Mouse (Mus musculus): ENCODE results near the gene B2m. TPM values are rescaled to one million over a fixed set of nuclear protein-coding genes. Genes with fewer than 3 reads are reported as not detected.
"Not testable (repeated sequence)": the region's sequence is repeated elsewhere in the genome, so short reads cannot be mapped to it uniquely, and the experiment has no call there.

B2m gene
- 426 and 495 TPM in 2 replicates for polyA plus RNA-seq (2015; fragmentation: Nextera tagmentation; extraction: Ambion mirVana)

- Histone ChIP-seq H3K27me3 (ENCODE audit: control insufficient read depth, insufficient read depth, low read depth, low read length) (no peaks in the 10 kb centered on the region), H3K4me1 (ENCODE audit: control insufficient read depth, low read depth, low read length) (peaks cover 28% of the 10 kb centered on the region), H3K4me2 (ENCODE audit: low read depth, low read length) (peak within 1 kb of the TSS; percentile 83), H3K9me3 (replicated peaks; ENCODE audit: control insufficient read depth, low read length) (no peaks in the 10 kb centered on the region), H3K9ac (ENCODE audit: low read depth, low read length) (peak within 1 kb of the TSS; percentile 80), H3K4me3 (ENCODE audit: low read depth, low read length) (peak within 1 kb of the TSS; percentile 75), H3K27ac (ENCODE audit: low read length) (peak within 1 kb of the TSS; percentile 80), H3K36me3 (ENCODE audit: control insufficient read depth, insufficient read depth) (peaks cover 7% of the 10 kb centered on the region)
- ATAC-seq (ENCODE audit: low read depth): peak; percentile 94
- under 1% methylated on average over 40 of the region's 40 CpGs for WGBS (ENCODE audit: insufficient replicate concordance)
These were observed at the start of gene B2m for GRCm38 (mm10) chr2:122147508-122148241. TSS of gene B2m (plus strand) at chr2:122147686.

- not testable (repeated sequence) for H3K27ac ChIP-seq (ENCODE audit: low read length); H3K9ac ChIP-seq (ENCODE audit: low read depth, low read length); H3K36me3 ChIP-seq (ENCODE audit: control insufficient read depth, insufficient read depth); H3K27me3 ChIP-seq (ENCODE audit: control insufficient read depth, insufficient read depth, low read depth, low read length); H3K4me1 ChIP-seq (ENCODE audit: control insufficient read depth, low read depth, low read length); H3K4me2 ChIP-seq (ENCODE audit: low read depth, low read length); H3K9me3 ChIP-seq (replicated peaks; ENCODE audit: control insufficient read depth, low read length); H3K4me3 ChIP-seq (ENCODE audit: low read depth, low read length)
- 0 out of 2 replicates have a peak, but pooled peaks have one; percentile 48 for ATAC-seq (ENCODE audit: low read depth)
- WGBS (ENCODE audit: insufficient replicate concordance): 70% methylated on average over 5 of the region's 5 CpGs
These were observed 49.8 kb upstream of the B2m start for GRCm38 (mm10) chr2:122097686-122098085.

- Histone ChIP-seq H3K4me2 (ENCODE audit: low read depth, low read length) (no peak overlapping the region), H3K27ac (ENCODE audit: low read length) (no peak overlapping the region), H3K9ac (ENCODE audit: low read depth, low read length) (no peak overlapping the region), H3K4me1 (ENCODE audit: control insufficient read depth, low read depth, low read length) (no peaks in the 10 kb centered on the region), H3K4me3 (ENCODE audit: low read depth, low read length) (no peak overlapping the region), H3K36me3 (ENCODE audit: control insufficient read depth, insufficient read depth) (no peaks in the 10 kb centered on the region; the same call in none of the 2 replicates), H3K9me3 (replicated peaks; ENCODE audit: control insufficient read depth, low read length) (no peaks in the 10 kb centered on the region), H3K27me3 (ENCODE audit: control insufficient read depth, insufficient read depth, low read depth, low read length) (no peaks in the 10 kb centered on the region)
- 0 out of 2 replicates have a peak, but pooled peaks have one; percentile 41 for ATAC-seq (ENCODE audit: low read depth)
These were observed 45.4 kb upstream of the B2m start for GRCm38 (mm10) chr2:122102070-122102469.

GRCm38 (mm10) chr2:122108101-122108500, 39.4 kb upstream of the B2m start:
- Histone ChIP-seq H3K9me3 (replicated peaks; ENCODE audit: control insufficient read depth, low read length) (no peaks in the 10 kb centered on the region), H3K27me3 (ENCODE audit: control insufficient read depth, insufficient read depth, low read depth, low read length) (no peaks in the 10 kb centered on the region), H3K4me1 (ENCODE audit: control insufficient read depth, low read depth, low read length) (no peaks in the 10 kb centered on the region), H3K36me3 (ENCODE audit: control insufficient read depth, insufficient read depth) (peaks cover 9% of the 10 kb centered on the region), H3K27ac (ENCODE audit: low read length) (no peak overlapping the region), H3K9ac (ENCODE audit: low read depth, low read length) (no peak overlapping the region), H3K4me2 (ENCODE audit: low read depth, low read length) (no peak overlapping the region), H3K4me3 (ENCODE audit: low read depth, low read length) (no peak overlapping the region)
- 76% methylated on average over 14 of the region's 14 CpGs for WGBS (ENCODE audit: insufficient replicate concordance)
- ATAC-seq (ENCODE audit: low read depth): no peak

- ATAC-seq (ENCODE audit: low read depth): no peak
- no peaks in the 10 kb centered on the region for H3K9me3 ChIP-seq (replicated peaks; ENCODE audit: control insufficient read depth, low read length)
- H3K4me1 ChIP-seq (ENCODE audit: control insufficient read depth, low read depth, low read length): no peaks in the 10 kb centered on the region
- H3K4me2 ChIP-seq (ENCODE audit: low read depth, low read length): no peak overlapping the region
- H3K9ac ChIP-seq (ENCODE audit: low read depth, low read length): no peak overlapping the region
- no peak overlapping the region for H3K4me3 ChIP-seq (ENCODE audit: low read depth, low read length)
- H3K36me3 ChIP-seq (ENCODE audit: control insufficient read depth, insufficient read depth): peaks cover 14% of the 10 kb centered on the region
- H3K27ac ChIP-seq (ENCODE audit: low read length): no peak overlapping the region
- 74% methylated on average over 4 of the region's 4 CpGs for WGBS (ENCODE audit: insufficient replicate concordance)
- no peaks in the 10 kb centered on the region for H3K27me3 ChIP-seq (ENCODE audit: control insufficient read depth, insufficient read depth, low read depth, low read length)
These were observed 37.8 kb upstream of the B2m start for GRCm38 (mm10) chr2:122109714-122110113.

- Histone ChIP-seq H3K27me3 (ENCODE audit: control insufficient read depth, insufficient read depth, low read depth, low read length) (no peaks in the 10 kb centered on the region), H3K36me3 (ENCODE audit: control insufficient read depth, insufficient read depth) (peaks cover 5% of the 10 kb centered on the region), H3K27ac (ENCODE audit: low read length) (no peak overlapping the region), H3K4me3 (ENCODE audit: low read depth, low read length) (no peak overlapping the region), H3K9ac (ENCODE audit: low read depth, low read length) (no peak overlapping the region), H3K4me1 (ENCODE audit: control insufficient read depth, low read depth, low read length) (peaks cover 11% of the 10 kb centered on the region), H3K4me2 (ENCODE audit: low read depth, low read length) (no peak overlapping the region), H3K9me3 (replicated peaks; ENCODE audit: control insufficient read depth, low read length) (no peaks in the 10 kb centered on the region)
- WGBS (ENCODE audit: insufficient replicate concordance): 75% methylated on average over 2 of the region's 2 CpGs
- ATAC-seq (ENCODE audit: low read depth): no peak
These were observed 30.6 kb upstream of the B2m start for GRCm38 (mm10) chr2:122116888-122117287.

- 1% methylated on average over 47 of the region's 47 CpGs for WGBS (ENCODE audit: insufficient replicate concordance)
- Histone ChIP-seq H3K9ac (ENCODE audit: low read depth, low read length) (peak within 1 kb of the TSS; percentile 95), H3K27me3 (ENCODE audit: control insufficient read depth, insufficient read depth, low read depth, low read length) (no peaks in the 10 kb centered on the region), H3K4me1 (ENCODE audit: control insufficient read depth, low read depth, low read length) (peaks cover 11% of the 10 kb centered on the region), H3K36me3 (ENCODE audit: control insufficient read depth, insufficient read depth) (peaks cover 5% of the 10 kb centered on the region), H3K4me2 (ENCODE audit: low read depth, low read length) (peak within 1 kb of the TSS; percentile 80), H3K4me3 (ENCODE audit: low read depth, low read length) (peak within 1 kb of the TSS; percentile 75), H3K27ac (ENCODE audit: low read length) (peak within 1 kb of the TSS; percentile 88), H3K9me3 (replicated peaks; ENCODE audit: control insufficient read depth, low read length) (no peaks in the 10 kb centered on the region)
- peak; percentile 100 for ATAC-seq (ENCODE audit: low read depth)
These were observed 29.2 kb upstream of the B2m start, which contains the start of gene Spg11 for GRCm38 (mm10) chr2:122117961-122118958. TSS of gene Spg11 (minus strand) at chr2:122118386.

GRCm38 (mm10) chr2:122125680-122126572, 21.6 kb upstream of the B2m start:
- Histone ChIP-seq H3K4me1 (ENCODE audit: control insufficient read depth, low read depth, low read length) (peaks cover 15% of the 10 kb centered on the region), H3K27me3 (ENCODE audit: control insufficient read depth, insufficient read depth, low read depth, low read length) (no peaks in the 10 kb centered on the region), H3K9me3 (replicated peaks; ENCODE audit: control insufficient read depth, low read length) (no peaks in the 10 kb centered on the region), H3K4me3 (ENCODE audit: low read depth, low read length) (no peak overlapping the region), H3K9ac (ENCODE audit: low read depth, low read length) (no peak overlapping the region), H3K36me3 (ENCODE audit: control insufficient read depth, insufficient read depth) (no peaks in the 10 kb centered on the region), H3K27ac (ENCODE audit: low read length) (no peak overlapping the region), H3K4me2 (ENCODE audit: low read depth, low read length) (no peak overlapping the region)
- peak; percentile 55 for ATAC-seq (ENCODE audit: low read depth)
- 20% methylated on average over 12 of the region's 12 CpGs for WGBS (ENCODE audit: insufficient replicate concordance)

Data from liver, embryonic 16.5 days (tissue).